Mouse (Mus musculus) urinary bladder, postnatal 36 days (tissue): ENCODE measurements around the gene Uvssa.
A peak's percentile ranks its signal among the peaks of the same experiment; 100 is the strongest.

Experiments used
- DNase-seq, 2 experiments: peaks; one replicate each; pipeline ENCODE4 v3.0.0; 2022; ENCODE audit warnings: low spot score in 2 of 2, mixed read lengths in 1 of 2

Uvssa gene

DNA sequence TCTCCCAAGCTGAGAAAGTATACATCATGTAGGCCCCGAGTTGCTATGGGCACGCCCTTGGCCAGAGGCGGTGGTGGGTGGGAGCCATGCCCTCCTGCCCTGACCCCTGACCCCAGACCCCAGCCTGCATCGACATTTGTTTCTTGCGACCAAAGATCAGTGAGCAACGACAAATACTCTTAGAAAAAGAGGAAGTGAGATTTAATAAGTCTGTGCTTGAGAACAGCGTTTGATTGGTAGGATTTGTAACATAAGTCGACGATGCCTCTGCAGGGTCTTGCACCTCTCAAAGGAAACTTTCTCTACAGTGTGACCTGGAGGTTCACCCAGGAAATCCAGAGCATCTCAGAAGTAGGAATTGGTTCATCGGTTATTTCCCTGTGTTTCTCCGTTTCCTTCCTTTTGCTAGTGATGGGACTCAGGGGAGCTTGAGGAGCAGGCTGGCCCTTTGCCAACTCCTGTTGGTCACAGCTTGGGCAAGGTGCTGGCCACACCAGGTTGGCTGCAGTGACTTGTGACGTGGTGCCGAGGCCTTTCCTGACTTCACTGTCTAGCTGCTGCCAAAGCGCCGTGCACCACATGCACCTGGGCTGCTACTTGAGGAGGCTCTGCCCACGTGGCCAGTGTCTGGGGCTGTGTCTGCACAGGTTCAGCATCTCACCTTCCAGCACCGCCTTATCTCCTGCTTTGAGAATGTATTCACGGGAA lies 5.9 kb upstream of the Uvssa start:
- no peak for DNase-seq

DNA sequence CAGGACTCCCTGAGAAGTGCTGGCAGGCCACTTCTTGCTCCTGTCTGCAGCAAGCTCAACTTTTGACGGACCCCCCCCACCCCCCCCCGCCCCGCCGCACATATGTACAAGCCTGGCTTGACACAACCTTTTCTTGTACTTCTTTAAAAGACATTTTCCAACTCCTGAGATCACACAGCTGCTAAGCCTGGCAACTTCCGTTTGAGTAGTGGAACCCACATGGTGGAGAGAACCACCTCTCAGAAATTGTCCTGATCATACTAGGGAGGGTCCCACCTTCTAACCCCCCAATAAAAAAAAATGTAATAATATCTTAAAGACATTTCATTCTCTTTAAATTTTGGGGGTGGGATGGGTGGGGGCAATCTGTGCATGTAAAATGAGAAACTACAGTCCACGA lies 1.2 kb upstream of the Uvssa start:
- DNase-seq, result no peak

DNA sequence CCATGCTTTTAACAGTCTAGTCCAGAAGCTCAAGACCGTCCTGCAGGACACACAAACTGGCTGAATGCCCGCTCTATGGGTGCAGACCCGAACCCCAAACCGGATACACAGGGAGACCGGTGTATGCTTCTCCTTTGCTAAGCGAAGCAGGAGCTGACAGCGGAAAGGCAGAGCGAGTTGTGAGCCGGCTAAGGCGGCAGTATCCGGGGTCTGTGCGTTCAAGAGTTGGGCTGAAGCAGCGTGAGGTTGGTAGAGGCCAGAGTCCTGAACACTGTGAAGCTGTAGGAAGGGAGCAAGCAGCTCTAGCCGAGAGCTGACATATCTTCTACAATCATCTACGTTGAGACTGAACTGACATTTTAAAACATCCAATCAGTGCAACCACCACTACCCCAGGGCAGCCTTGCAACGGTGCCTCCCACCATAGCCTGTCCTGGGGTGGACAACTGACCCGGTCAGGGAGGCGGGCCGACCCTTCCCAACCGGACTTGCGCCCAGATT lies 498 bp upstream of the Uvssa start:
- DNase-seq, result peak in 1 of 2 experiments; percentile 35

DNA sequence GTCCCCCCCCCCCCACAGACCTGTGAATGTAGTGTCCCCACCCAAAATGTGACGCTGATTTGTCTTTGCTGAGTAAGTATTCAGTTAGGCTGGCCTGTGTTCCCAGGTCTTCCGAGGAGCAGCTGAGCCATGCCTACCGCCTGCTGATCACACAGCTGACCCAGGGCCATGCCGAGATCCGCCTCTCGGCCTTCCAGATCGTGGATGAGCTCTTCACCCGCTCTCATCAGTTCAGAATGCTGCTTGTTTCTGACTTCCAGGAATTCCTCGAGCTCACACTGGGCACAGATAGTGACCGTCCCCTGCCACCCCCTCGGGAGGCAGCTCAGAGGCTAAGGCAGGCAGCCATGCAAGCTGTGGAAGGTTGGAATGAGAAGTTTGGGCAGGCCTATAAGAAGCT lies 9.2 kb downstream of the Uvssa start:
- DNase-seq, result no peak

DNA sequence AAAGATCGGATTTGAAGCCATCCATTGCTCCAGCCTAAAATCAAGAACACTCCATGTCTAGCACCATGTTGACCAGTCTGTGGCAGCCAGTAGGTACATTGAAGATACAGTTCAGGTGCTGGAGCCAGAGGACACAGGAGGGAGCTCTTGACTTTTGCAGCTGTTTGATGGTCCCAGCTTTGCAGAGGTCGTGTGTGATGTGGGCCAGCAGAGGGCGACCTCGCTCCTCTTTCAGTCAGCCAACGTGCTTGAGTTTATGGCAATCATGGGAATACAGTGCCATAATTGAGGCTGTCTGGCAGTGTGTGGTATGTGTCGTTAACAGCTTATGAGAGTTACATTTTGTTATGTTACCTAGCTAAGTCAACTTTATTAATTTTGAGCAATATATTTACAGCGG lies 15.5 kb downstream of the Uvssa start:
- peak; percentile 53 to 75 for DNase-seq

DNA sequence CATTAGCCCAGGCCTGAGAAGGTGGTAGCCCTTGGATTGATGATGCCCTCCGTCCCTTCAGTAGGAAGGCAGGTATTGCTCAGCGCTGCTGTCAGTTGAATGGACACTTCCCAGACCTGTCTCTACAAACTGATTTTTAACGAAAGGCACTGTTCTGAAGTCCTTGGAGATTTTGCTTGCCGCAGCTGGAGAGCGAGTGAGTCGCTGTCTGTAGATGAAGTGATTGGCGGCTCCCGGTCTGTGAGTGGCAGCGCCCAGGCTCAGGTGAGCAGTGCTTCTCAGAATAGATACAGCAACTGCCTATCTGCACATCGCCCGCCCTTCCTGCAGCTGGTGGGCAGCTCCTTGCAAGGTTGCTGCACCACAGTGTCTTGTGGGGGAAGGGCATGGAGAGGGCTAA lies 17.3 kb downstream of the Uvssa start:
- no peak for DNase-seq

DNA sequence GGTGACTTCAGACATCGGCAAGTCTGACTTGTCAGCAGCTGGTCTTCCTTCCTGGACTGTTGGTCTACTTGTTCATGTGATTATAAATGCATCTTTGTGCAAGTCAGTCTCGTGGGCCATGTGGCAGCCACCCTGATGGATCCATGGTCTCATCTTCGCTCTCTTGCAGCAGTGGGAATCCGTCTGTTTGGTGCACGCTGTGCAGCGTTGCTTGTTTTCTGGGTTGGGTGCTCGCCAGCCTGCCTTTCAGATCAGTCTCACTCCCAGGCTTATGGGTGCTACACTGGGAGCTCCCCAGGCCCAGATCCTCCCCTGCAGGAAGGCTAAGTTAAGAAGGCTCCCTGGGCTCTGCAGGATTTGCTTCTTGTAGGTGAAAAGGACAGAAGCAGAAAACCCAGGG lies 18.5 kb downstream of the Uvssa start:
- no peak for DNase-seq

DNA sequence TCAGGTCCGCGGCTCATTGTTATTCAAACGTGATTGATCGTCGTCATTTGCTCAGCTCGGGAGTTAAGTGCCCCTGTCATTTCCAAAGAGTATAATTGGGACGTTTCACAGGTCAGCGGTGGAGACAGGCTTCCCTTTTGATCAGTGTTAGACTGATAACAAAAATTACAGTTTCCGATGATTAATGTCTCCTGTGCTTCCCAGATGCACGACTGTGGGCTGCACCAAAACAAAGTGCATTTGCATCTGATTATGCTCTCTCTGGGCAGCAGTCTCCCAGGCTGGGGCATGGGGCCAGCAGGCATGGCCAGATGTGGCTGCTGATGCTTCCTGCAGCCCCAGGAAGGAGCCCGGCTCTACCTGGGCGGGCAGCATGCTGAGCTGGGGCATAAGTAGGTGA lies 22.5 kb downstream of the Uvssa start:
- DNase-seq, result no peak

DNA sequence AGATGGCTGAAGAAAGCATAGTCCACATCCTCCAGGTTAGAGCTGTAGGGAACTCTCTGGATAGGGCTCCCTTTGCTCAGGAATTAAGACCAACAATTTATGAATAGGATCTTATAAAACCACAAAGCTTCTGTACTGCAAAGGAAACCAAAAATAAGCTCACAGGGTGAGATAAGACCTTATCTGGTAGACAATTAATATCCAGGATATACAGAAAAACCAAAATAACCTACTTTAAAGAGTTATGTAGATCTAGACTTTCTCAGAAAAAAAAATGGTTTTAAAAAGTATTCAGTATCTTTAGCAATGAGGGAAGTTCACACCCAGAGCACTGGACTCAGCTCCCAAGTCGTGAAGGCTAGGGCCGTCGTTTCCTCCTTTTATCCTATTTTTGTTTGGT lies 42.0 kb downstream of the Uvssa start:
- no peak for DNase-seq

DNA sequence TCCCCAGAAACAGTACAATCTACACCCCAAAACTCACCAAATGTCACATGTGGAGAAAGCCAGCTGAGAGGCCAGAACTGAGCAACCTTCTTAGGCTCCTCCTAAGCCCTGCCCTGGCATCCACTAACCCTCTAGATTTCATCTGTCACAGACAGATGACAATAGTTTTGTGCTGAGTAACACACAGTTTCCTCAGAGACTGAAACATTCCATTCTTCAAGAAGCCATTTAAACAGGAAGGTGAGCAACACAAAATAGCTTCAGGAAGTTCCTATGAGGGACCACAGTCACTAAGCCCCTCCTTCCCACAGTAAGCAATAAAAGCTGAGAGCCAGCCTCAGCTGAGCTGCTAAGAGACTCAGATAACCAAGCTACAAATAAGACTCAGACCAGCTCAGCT lies 49.1 kb downstream of the Uvssa start:
- DNase-seq, result no peak

DNA sequence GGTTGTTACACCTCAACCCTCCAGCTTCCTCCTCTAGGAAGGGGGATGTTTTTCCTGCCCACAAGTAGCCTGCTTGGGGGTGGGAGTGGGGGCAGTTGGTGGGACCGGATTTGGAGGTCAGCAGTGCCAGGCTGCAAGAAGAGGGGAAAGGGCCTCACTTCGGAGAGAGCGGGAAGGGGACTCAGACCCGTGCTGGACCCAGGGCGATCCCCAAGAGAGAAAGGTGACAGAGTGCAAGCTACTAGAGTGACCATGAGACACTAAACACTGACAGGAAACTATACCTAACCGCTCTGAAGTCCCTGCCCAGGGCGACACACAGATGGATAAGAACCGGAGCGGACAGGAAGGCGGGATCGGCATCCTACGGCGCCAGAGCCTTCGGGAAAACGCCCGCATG lies 51.8 kb downstream of the Uvssa start:
- DNase-seq, result no peak

DNA sequence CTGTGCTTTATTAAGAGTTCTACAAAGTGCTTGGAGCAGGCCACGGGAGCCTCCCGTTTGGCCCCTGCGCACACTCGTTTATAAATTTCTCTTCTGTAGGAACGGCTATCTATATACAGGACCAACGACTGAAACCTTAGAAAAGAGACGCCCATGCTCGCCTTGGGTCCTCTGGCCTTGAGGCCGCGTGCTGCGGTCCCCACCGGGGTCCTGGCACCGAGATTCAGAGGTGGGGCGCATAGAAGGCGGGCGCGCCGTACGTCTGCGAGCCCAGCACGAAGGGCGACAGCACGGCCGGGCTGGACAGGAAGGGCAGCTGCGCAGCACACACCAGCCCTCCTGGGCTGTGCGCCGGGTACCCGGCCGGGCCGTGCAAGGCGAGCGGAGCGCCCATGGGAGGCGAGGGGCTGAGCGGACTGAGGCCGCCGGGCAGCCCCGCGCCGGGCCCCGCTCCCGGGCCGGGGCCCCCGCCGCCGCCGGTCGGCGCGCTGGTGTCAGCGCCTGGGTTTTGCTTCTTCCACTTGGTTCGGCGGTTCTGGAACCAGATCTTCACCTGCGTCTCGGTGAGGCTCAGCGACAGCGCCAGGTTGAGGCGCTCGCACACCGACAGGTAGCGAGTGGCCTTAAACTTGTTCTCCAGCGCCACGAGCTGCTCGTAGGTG lies 52.3 kb downstream of the Uvssa start:
- DNase-seq, result no peak

DNA sequence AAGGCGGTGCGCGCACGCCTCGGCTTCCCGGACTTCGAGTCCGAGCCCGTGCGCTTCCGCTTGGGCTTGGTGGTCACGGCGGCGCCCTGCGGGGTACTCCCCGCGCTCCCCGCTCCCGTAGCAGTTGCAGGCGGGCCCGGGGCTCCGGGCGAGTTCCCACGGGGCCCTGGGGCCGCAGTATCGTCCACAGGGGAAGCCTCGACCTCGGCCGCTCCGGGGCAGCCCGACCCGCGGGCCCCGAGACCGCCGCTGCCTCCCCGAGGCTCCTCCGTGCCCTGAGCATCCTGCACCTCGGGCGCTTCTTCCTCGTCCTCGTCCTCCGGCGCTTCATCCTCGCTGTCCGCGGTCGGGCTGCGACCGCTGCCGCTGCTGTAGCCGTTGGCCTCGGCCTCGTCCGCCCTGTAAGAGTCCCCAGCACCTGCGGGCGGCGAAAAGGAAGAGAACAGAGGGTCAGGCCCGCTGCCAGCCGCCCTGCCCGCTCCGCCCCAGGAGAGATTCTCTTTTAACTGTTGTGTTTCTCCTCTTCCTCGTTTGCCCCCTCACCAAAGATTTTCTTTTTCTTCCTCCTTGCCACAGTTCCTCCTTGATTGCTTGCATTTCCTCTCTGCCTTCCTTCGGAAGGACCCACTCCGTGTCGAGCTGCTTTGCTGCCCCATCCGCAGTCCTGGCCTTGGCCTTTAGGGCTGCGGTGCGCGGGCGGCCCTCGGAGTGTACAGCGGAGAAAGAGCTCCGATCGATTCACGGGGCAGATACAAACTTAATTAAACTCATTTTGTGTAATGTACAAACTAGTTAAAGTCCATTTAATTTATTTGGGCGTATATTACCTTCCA lies 53.0 kb downstream of the Uvssa start:
- no peak for DNase-seq

DNA sequence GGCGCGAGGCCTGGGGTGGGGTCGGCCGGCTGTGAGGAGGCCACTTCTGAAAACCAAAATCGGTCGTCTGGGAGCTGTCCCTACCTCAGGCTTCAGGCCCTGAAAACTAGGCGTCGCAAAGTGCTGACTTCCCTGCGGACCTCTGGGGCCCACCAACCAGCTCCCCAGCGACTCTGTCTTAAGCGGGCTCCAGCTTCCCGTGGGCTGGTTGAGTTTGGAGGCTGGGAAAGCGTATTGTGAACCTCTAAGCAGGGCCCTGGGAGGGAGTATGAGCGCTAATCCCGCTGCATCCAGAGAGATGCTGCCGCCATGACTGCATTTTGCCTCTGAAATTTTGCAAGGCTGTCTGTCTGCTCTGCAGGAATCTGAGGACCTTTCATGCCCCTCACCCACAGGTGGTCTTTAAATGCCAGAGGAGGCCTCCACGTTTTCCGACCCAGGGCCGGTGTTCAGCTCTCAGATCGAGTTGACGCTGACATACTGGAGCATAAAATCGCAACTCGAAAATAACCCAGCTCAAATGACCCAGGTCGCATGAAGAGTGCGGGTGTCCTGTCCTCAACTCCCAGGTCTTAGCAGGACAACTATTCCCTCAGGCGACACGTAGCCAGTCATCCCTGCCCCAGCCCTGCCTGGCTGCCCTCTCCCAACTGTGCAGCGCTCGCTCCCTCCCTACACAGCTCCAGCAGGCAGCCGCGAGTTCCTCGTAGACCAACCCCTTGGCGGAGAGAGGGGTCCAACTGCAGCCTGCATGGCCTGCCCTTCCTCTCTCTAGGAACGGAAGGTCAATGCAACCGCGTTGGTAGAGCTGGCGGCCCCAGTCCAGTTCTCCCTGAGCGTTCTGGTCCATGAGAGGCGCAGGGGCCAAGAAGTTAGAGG lies 53.9 kb downstream of the Uvssa start:
- DNase-seq, result no peak

DNA sequence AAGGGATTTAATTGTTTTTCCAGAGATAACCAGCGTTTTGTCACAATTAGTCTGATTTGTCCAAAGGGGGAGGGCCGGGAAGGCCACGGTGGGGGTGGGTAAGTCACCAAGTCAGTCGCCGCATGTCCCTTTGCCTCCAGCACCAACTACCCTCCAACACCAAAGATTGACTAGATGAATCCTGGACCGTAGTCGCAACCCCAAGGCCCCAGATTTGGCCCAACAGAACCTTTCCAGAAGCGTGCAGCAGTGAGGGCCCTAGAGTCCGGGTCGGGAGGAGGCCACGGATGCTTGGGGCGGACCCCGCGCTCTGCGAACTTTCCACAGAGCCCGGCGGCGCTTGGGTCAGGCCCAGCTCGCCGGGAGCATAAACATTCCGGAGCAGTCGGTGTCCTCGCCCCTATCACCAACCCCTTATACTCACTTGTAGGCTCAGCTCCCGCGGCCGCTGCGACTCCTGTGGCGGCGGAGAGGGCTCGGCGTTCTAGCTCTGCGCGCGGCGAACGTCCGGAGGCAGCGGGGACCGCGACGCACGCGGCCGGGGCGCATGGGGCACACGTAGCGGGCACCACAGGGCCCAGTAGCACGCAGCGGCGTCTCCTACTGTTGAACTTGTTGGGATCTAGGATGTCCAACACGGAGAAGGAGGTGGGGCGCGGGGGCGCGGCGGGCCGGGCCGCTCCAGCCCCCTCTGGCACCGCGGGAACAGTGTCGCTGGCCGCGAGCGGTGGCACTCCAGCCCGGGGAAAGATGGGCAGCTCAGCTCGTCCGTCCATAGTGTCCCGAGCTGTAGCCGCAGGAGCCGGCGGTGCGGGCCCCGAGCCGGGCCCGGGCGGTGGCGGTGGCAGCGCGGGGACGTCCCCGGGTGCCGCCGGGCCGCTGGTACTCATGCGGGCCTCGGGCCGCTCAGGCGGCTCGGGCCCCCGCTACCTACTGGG lies 55.1 kb downstream of the Uvssa start, which contains the start of gene Nkx1-1:
Gene Nkx1-1 (minus strand): TSS at position 776 of the 938 bp plus-strand sequence.
- DNase-seq, result no peak

DNA sequence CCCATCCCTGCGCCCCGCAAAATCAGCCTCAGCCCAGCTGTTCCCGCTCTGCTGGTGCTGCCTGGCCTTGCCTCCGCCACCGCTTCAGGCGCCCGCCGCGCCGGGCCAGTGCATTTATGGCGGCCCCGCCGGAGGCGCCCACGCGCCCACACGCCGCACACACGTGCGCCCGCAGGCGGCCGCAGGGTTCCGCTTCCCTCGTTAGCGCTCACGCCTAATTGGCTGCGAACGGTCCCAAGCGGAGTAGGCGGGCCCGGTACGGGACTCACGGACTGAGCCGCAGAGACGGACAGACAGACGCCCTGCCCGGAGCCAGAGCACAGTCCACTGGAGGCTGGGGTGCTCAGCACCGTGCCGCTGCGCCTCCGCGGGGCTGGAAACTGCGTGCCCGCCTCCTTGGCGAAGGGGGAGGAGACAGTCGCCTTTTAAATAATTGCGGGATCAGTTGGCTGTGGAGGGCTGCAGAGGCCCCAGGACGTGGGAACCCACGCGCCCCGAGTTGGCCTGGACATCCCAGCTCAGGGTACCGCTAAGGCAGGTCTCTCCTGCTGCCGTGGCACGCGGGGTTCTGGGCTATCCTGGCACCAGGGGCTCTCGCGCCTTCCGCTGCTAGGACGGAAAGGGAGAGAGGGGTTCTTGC lies 55.9 kb downstream of the Uvssa start:
- no peak for DNase-seq

DNA sequence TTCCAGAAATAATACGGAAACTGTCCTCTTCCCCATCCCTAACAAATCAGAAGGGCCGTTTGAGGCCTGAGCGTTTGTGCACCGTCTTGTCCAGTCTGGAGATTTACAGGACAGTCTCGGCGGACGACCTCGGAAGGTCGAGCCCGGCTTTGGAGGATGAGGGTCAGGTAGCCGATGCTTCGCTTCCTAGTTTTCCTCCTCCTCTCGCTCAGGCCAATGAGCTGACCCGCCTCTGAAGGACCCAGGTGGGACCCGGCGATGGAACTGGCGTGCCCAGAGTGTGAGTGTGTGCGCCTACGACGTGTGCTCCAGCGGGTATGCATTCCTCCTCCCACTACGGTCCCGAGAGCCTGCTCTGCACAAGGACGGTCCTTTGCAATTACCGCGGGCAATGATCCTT lies 56.8 kb downstream of the Uvssa start:
- no peak for DNase-seq

DNA sequence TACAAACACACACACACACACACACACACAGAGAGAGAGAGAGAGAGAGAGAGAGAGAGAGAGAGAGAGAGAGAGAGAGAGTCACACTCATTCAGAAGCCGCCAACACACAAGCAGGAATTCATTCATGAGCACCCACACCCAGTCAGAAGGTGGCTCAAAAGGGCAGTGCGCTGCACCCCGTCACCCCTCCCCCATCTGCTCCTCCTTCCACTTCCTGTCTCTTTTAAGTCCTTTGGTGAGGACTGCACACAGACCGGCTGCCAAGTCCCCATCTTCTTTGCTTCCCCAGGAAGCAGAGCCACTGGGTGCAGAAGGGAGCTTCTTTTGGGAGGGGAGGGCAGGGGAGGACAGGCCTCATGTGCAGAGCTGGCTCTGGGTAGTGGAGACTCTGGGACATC lies 57.6 kb downstream of the Uvssa start:
- no peak for DNase-seq

DNA sequence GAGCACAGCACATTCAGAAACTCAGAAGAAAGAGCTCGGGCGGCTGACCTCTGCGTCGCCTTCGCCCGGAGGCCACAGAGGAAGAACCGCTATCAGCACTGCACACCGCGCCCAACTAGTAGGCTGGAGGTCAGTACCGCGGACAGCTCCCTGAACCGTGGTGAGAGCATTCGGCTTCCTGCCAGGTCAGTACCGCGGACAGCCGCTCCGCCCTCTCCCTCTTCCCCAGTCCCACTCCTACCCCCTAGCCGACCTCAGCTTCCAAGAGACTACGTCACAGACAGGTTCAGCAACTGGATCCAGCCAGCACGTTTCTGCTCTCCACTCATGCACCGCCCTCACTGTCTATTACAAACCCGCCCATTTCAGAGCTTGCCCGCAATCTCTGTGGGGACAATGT lies 59.9 kb downstream of the Uvssa start:
- DNase-seq, result peak; percentile 80 to 88
